Mouse (Mus musculus): ENCODE data around the gene Btg3. TPM values are rescaled to one million over a fixed set of nuclear protein-coding genes. Genes with fewer than 3 reads are reported as not detected.

Gene Btg3
- polyA plus RNA-seq, 2 experiments, result 15.5 to 50.5 TPM

DNA sequence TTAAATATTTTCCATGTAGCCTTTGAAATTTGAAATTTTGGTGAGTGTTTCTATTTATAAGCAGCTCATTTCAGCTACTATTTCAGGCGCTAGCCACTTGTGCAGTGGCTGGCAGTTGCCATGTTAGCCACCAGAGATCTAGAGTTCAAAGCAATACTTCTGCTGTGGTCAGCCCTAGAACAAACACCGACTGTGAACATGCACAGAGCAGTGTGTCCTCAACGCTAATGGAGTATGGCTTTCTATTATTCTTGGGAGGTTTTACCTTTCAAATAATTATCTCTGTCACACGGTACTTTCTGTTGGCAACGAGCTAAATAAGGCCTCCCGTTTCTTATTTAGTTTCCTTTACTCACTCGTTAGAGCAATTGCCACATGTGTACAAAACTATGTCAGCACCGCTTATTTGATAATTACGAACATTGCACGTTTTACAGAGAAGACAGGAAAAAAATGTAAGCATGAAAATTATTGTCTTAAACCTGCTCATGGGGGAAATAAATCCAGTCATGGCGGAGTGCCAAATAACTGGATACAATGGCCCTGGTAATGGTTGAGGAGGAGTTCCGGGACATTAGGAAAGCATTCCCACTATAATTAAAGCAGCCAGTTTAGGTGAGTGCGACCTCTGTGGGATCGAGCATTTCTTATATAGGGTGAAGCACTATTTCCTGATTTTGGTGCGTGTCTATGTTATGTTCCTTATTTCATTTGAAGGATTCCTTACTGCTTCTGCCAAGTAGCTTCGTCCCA, 63.7 kb downstream of the Btg3 start:
- Histone ChIP-seq H3K4me3 (replicated peaks; ENCODE audit: low read length) (no peak overlapping the region), H3K4me1 (ENCODE audit: control insufficient read depth, insufficient read depth, low read length) (peaks cover 16% of the 10 kb centered on the region; the same call in 1 of the 2 replicates), H3K9me3 (ENCODE audit: control insufficient read depth, low read length) (no peaks in the 10 kb centered on the region), H3K27ac (replicated peaks; ENCODE audit: low read depth, low read length) (no peak overlapping the region), H3K36me3 (ENCODE audit: control insufficient read depth, insufficient read depth, low read length) (no peaks in the 10 kb centered on the region), H3K27me3 (ENCODE audit: control insufficient read depth, insufficient read depth, low read length) (no peaks in the 10 kb centered on the region), H3K9ac (ENCODE audit: low read depth, low read length, severe bottlenecking) (no peak overlapping the region), H3K4me2 (replicated peaks; ENCODE audit: low read depth, low read length, severe bottlenecking) (no peak overlapping the region)
- DNase-seq (ENCODE audit: low spot score) (no peak), ATAC-seq (ENCODE audit: low FRiP score, low read depth) (no peak)
- TF ChIP-seq POLR2A (IDR thresholded peaks at IDR 0.05; ENCODE audit: borderline replicate concordance, extremely low read depth, insufficient read depth, insufficient read length), result no peak
- WGBS, result 41% methylated on average over 16 of the region's 16 CpGs

- ATAC-seq (ENCODE audit: low FRiP score, low read depth) (no peak), DNase-seq (ENCODE audit: low spot score) (no peak)
- Histone ChIP-seq H3K27ac (replicated peaks; ENCODE audit: low read depth, low read length) (no peak overlapping the region), H3K27me3 (ENCODE audit: control insufficient read depth, insufficient read depth, low read length) (no peaks in the 10 kb centered on the region), H3K4me3 (replicated peaks; ENCODE audit: low read length) (no peak overlapping the region), H3K9me3 (ENCODE audit: control insufficient read depth, low read length) (no peaks in the 10 kb centered on the region), H3K4me1 (ENCODE audit: control insufficient read depth, insufficient read depth, low read length) (peaks cover 11% of the 10 kb centered on the region; the same call in 1 of the 2 replicates), H3K4me2 (replicated peaks; ENCODE audit: low read depth, low read length, severe bottlenecking) (no peak overlapping the region), H3K9ac (ENCODE audit: low read depth, low read length, severe bottlenecking) (no peak overlapping the region), H3K36me3 (ENCODE audit: control insufficient read depth, insufficient read depth, low read length) (no peaks in the 10 kb centered on the region)
- no peak for TF ChIP-seq POLR2A (IDR thresholded peaks at IDR 0.05; ENCODE audit: borderline replicate concordance, extremely low read depth, insufficient read depth, insufficient read length)
- WGBS, result 82% methylated on average over 6 of the region's 6 CpGs
Observed at GRCm38 (mm10) chr16:78309258-78309657, 67.7 kb downstream of the Btg3 start.

- WGBS, result 91% methylated on average over 16 of the region's 16 CpGs
- no peak overlapping the region for H3K27ac ChIP-seq (replicated peaks; ENCODE audit: low read depth, low read length)
- H3K4me3 ChIP-seq (replicated peaks; ENCODE audit: low read length), result no peak overlapping the region
- H3K9ac ChIP-seq (ENCODE audit: low read depth, low read length, severe bottlenecking), result no peak overlapping the region
- H3K27me3 ChIP-seq (ENCODE audit: control insufficient read depth, insufficient read depth, low read length), result no peaks in the 10 kb centered on the region
- H3K36me3 ChIP-seq (ENCODE audit: control insufficient read depth, insufficient read depth, low read length), result no peaks in the 10 kb centered on the region
- no peak overlapping the region for H3K4me2 ChIP-seq (replicated peaks; ENCODE audit: low read depth, low read length, severe bottlenecking)
- H3K9me3 ChIP-seq (ENCODE audit: control insufficient read depth, low read length), result no peaks in the 10 kb centered on the region
- DNase-seq (ENCODE audit: low spot score) (no peak), ATAC-seq (ENCODE audit: low FRiP score, low read depth) (no peak)
- TF ChIP-seq POLR2A (IDR thresholded peaks at IDR 0.05; ENCODE audit: borderline replicate concordance, extremely low read depth, insufficient read depth, insufficient read length), result no peak
- 0 out of 2 replicates have a peak, but pooled peaks cover 5% of the 10 kb centered on the region for H3K4me1 ChIP-seq (ENCODE audit: control insufficient read depth, insufficient read depth, low read length)
Observed at GRCm38 (mm10) chr16:78307476-78308192, 69.4 kb downstream of the Btg3 start.

GRCm38 (mm10) chr16:78306606-78307005, 70.4 kb downstream of the Btg3 start:
- TF ChIP-seq POLR2A (IDR thresholded peaks at IDR 0.05; ENCODE audit: borderline replicate concordance, extremely low read depth, insufficient read depth, insufficient read length), result no peak
- ATAC-seq (ENCODE audit: low FRiP score, low read depth) (no peak), DNase-seq (ENCODE audit: low spot score) (no peak)
- no peaks in the 10 kb centered on the region for H3K27me3 ChIP-seq (ENCODE audit: control insufficient read depth, insufficient read depth, low read length)
- H3K36me3 ChIP-seq (ENCODE audit: control insufficient read depth, insufficient read depth, low read length), result no peaks in the 10 kb centered on the region
- H3K4me3 ChIP-seq (replicated peaks; ENCODE audit: low read length), result no peak overlapping the region
- H3K4me1 ChIP-seq (ENCODE audit: control insufficient read depth, insufficient read depth, low read length), result 0 out of 2 replicates have a peak, but pooled peaks cover 6% of the 10 kb centered on the region
- no peak overlapping the region for H3K4me2 ChIP-seq (replicated peaks; ENCODE audit: low read depth, low read length, severe bottlenecking)
- no peak overlapping the region for H3K27ac ChIP-seq (replicated peaks; ENCODE audit: low read depth, low read length)
- H3K9ac ChIP-seq (ENCODE audit: low read depth, low read length, severe bottlenecking), result no peak overlapping the region
- H3K9me3 ChIP-seq (ENCODE audit: control insufficient read depth, low read length), result no peaks in the 10 kb centered on the region
- 85% methylated on average over 8 of the region's 8 CpGs for WGBS

- 90% methylated on average over 12 of the region's 12 CpGs for WGBS
Observed at GRCm38 (mm10) chr16:78305606-78306100, 71.3 kb downstream of the Btg3 start.

More at GRCm38 (mm10) chr16:78305606-78306100, 71.3 kb downstream of the Btg3 start:
- Histone ChIP-seq H3K36me3 (ENCODE audit: control insufficient read depth, insufficient read depth, low read length) (no peaks in the 10 kb centered on the region), H3K4me1 (ENCODE audit: control insufficient read depth, insufficient read depth, low read length) (peaks cover 9% of the 10 kb centered on the region; the same call in 1 of the 2 replicates), H3K4me3 (replicated peaks; ENCODE audit: low read length) (no peak overlapping the region), H3K27me3 (ENCODE audit: control insufficient read depth, insufficient read depth, low read length) (no peaks in the 10 kb centered on the region), H3K9ac (ENCODE audit: low read depth, low read length, severe bottlenecking) (no peak overlapping the region), H3K27ac (replicated peaks; ENCODE audit: low read depth, low read length) (no peak overlapping the region), H3K9me3 (ENCODE audit: control insufficient read depth, low read length) (no peaks in the 10 kb centered on the region), H3K4me2 (replicated peaks; ENCODE audit: low read depth, low read length, severe bottlenecking) (no peak overlapping the region)
- DNase-seq (ENCODE audit: low spot score) (no peak), ATAC-seq (ENCODE audit: low FRiP score, low read depth) (no peak)
- no peak for TF ChIP-seq POLR2A (IDR thresholded peaks at IDR 0.05; ENCODE audit: borderline replicate concordance, extremely low read depth, insufficient read depth, insufficient read length)
